Mouse (Mus musculus): ENCODE measurements at regions not wholly inside any gene's neighbourhood (a gene's known extent, or its start where the extent isn't known, plus 50 kb on each side); places are given as distances from the start of the nearest gene placed in this dataset.

- no peak for TF ChIP-seq CTCF (IDR thresholded peaks at IDR 0.05; ENCODE audit: extremely low read depth, insufficient read depth, low read length)
- TF ChIP-seq POLR2A (IDR thresholded peaks at IDR 0.05; ENCODE audit: extremely low read depth, insufficient read depth, low read length) = no peak
Measured at GRCm38 (mm10) chr16:21340136-21340535, 82.8 kb upstream of the Vps8 start.
